In genomic region chr2:124100486-124101200, GRCm38 (mm10) we compare ENCODE assay signal across 9 mouse cellular contexts. TPM values are rescaled to one million over a fixed set of nuclear protein-coding genes. Genes with fewer than 3 reads are reported as not detected.
A peak's percentile ranks its signal among the peaks of the same experiment; 100 is the strongest.
DNase-seq lines count a peak whose midpoint lies in the region; ATAC-seq and TF ChIP-seq lines count a peak whose summit lies in the region.
"Had no signal": no experiment of that assay in that cellular context is flagged by ENCODE, and none has a peak within 500 bp of the region (broad histone marks: within the 10 kb centered on the region; RNA-seq: fewer than 3 reads in every experiment).

No protein-coding gene starts in this region.

- no peak for TF ChIP-seq POLR2A in lung, adult 2 months (IDR thresholded peaks at IDR 0.05; ENCODE audit: borderline replicate concordance, extremely low read depth, low read depth, low read length)
- no peak for TF ChIP-seq POLR2A in thymus, adult 2 months (IDR thresholded peaks at IDR 0.05; ENCODE audit: control insufficient read depth, extremely low read depth, insufficient read depth, low read length, poor library complexity)

- no peaks in the 10 kb centered on the region for H3K27me3 ChIP-seq in embryonic facial prominence, embryonic 11.5 days (ENCODE audit: control insufficient read depth, insufficient read depth, low read length)
- H3K27me3 ChIP-seq in heart, embryonic 13.5 days (replicated peaks), result no peaks in the 10 kb centered on the region
- H3K27me3 ChIP-seq in kidney, postnatal 0 days (ENCODE audit: insufficient read depth, low read length), result no peaks in the 10 kb centered on the region
- no peaks in the 10 kb centered on the region for H3K27me3 ChIP-seq in thymus, adult 2 months (ENCODE audit: control insufficient read depth, insufficient read depth, low read length)
- H3K27me3 ChIP-seq: liver, embryonic 13.5 days had no signal

- WGBS in embryonic facial prominence, embryonic 11.5 days, result 22% methylated on average over 9 of the region's 9 CpGs
- 24% methylated on average over 9 of the region's 9 CpGs for WGBS in heart, embryonic 13.5 days
- 21% methylated on average over 9 of the region's 9 CpGs for WGBS in kidney, postnatal 0 days
- 27% methylated on average over 9 of the region's 9 CpGs for WGBS in lung, adult 2 months
- WGBS in thymus, adult 2 months, result 30% methylated on average over 9 of the region's 9 CpGs

- peak; percentile 85 for TF ChIP-seq CTCF in kidney, postnatal 0 days (IDR thresholded peaks at IDR 0.05; ENCODE audit: low read depth)
- TF ChIP-seq CTCF in lung, adult 2 months (IDR thresholded peaks at IDR 0.05; ENCODE audit: insufficient read depth, low read length), result peak; percentile 77
- no peak for TF ChIP-seq CTCF in thymus, adult 2 months (IDR thresholded peaks at IDR 0.05; ENCODE audit: borderline replicate concordance, control insufficient read depth, extremely low read depth, insufficient read depth, low read length, poor library complexity)

- no peak overlapping the region for H3K4me3 ChIP-seq in embryonic facial prominence, embryonic 11.5 days (ENCODE audit: low read depth, low read length)
- no peak overlapping the region for H3K4me3 ChIP-seq in heart, embryonic 13.5 days
- no peak overlapping the region for H3K4me3 ChIP-seq in kidney, postnatal 0 days (replicated peaks; ENCODE audit: low read depth, low read length)
- no peak overlapping the region for H3K4me3 ChIP-seq in lung, adult 2 months (replicated peaks; ENCODE audit: extremely low read depth, low read depth, low read length)
- no peak overlapping the region for H3K4me3 ChIP-seq in thymus, adult 2 months (ENCODE audit: control insufficient read depth, insufficient read depth, low read length)
- H3K4me3 ChIP-seq: liver, embryonic 13.5 days had no signal

- no peak overlapping the region for H3K9ac ChIP-seq in embryonic facial prominence, embryonic 11.5 days (replicated peaks; ENCODE audit: low read length)
- H3K9ac ChIP-seq in heart, embryonic 13.5 days, result 0 out of 2 replicates have a peak overlapping the region, but pooled peaks have one; percentile 24
- H3K9ac ChIP-seq in kidney, postnatal 0 days (ENCODE audit: low read depth, low read length), result no peak overlapping the region
- H3K9ac ChIP-seq: liver, embryonic 13.5 days had no signal

- peak; percentile 24 to 57 for DNase-seq in urinary bladder, adult 18-20 months (ENCODE audit: low spot score in 2 of 2)
- no peak for DNase-seq in urinary bladder, postnatal 10 days (ENCODE audit: low spot score)
- peak; percentile 69 for DNase-seq in embryonic facial prominence, embryonic 11.5 days (ENCODE audit: low spot score)
- DNase-seq in kidney, postnatal 0 days (ENCODE audit: low spot score), result peak; percentile 78
- DNase-seq in lung, adult 2 months, result peak; percentile 46
- peak; percentile 74 for DNase-seq in retina, embryonic 14.5 days (ENCODE audit: low spot score)
- no peak for DNase-seq in thymus, adult 2 months
- DNase-seq: liver, embryonic 13.5 days had no signal

- 0 out of 2 replicates have a peak, but pooled peaks have one; percentile 56 for ATAC-seq in embryonic facial prominence, embryonic 11.5 days (replicated peaks; ENCODE audit: insufficient number of reproducible peaks, low FRiP score, low TSS enrichment, low read depth)
- no peak for ATAC-seq in heart, embryonic 13.5 days (ENCODE audit: extremely low read depth, insufficient number of reproducible peaks, low FRiP score, low TSS enrichment)
- ATAC-seq in kidney, postnatal 0 days (replicated peaks; ENCODE audit: low FRiP score, low read depth), result peak; percentile 57; the same call in 1 of the 2 replicates

- H3K4me1 ChIP-seq in embryonic facial prominence, embryonic 11.5 days (ENCODE audit: control insufficient read depth, insufficient read depth, low read length), result no peaks in the 10 kb centered on the region
- H3K4me1 ChIP-seq in heart, embryonic 13.5 days, result peaks cover 13% of the 10 kb centered on the region
- no peaks in the 10 kb centered on the region for H3K4me1 ChIP-seq in kidney, postnatal 0 days (replicated peaks; ENCODE audit: insufficient read depth, low read length)
- no peaks in the 10 kb centered on the region; the same call in none of the 2 replicates for H3K4me1 ChIP-seq in lung, adult 2 months (ENCODE audit: control insufficient read depth, insufficient read depth, low read length)
- no peaks in the 10 kb centered on the region for H3K4me1 ChIP-seq in thymus, adult 2 months (replicated peaks; ENCODE audit: control insufficient read depth, insufficient read depth, low read length)
- H3K4me1 ChIP-seq: liver, embryonic 13.5 days had no signal

- H3K27ac ChIP-seq in embryonic facial prominence, embryonic 11.5 days (replicated peaks; ENCODE audit: low read depth, low read length), result no peak overlapping the region
- no peak overlapping the region for H3K27ac ChIP-seq in heart, embryonic 13.5 days (replicated peaks)
- H3K27ac ChIP-seq in kidney, postnatal 0 days, result no peak overlapping the region
- no peak overlapping the region for H3K27ac ChIP-seq in thymus, adult 2 months (ENCODE audit: control insufficient read depth, insufficient read depth, low read length)
- H3K27ac ChIP-seq: liver, embryonic 13.5 days had no signal

- H3K4me2 ChIP-seq in embryonic facial prominence, embryonic 11.5 days (ENCODE audit: low read depth, low read length), result no peak overlapping the region
- no peak overlapping the region for H3K4me2 ChIP-seq in heart, embryonic 13.5 days
- no peak overlapping the region for H3K4me2 ChIP-seq in kidney, postnatal 0 days (ENCODE audit: low read length)
- H3K4me2 ChIP-seq: liver, embryonic 13.5 days had no signal

- H3K36me3 ChIP-seq in embryonic facial prominence, embryonic 11.5 days (replicated peaks; ENCODE audit: control insufficient read depth, insufficient read depth, low read depth, low read length), result no peaks in the 10 kb centered on the region
- no peaks in the 10 kb centered on the region for H3K36me3 ChIP-seq in heart, embryonic 13.5 days
- no peaks in the 10 kb centered on the region for H3K36me3 ChIP-seq in kidney, postnatal 0 days (ENCODE audit: insufficient read depth, low read length)
- H3K36me3 ChIP-seq in thymus, adult 2 months (ENCODE audit: control insufficient read depth, insufficient read depth, low read length), result no peaks in the 10 kb centered on the region
- H3K36me3 ChIP-seq: liver, embryonic 13.5 days had no signal

- no peaks in the 10 kb centered on the region for H3K9me3 ChIP-seq in embryonic facial prominence, embryonic 11.5 days (replicated peaks; ENCODE audit: control insufficient read depth, low read length)
- H3K9me3 ChIP-seq in heart, embryonic 13.5 days, result no peaks in the 10 kb centered on the region
- H3K9me3 ChIP-seq in kidney, postnatal 0 days (replicated peaks; ENCODE audit: low read length), result no peaks in the 10 kb centered on the region
- H3K9me3 ChIP-seq: liver, embryonic 13.5 days had no signal

RNA-seq across cellular contexts. Expression of gene Sema6d, which starts 10.9 kb away (rescaled TPM):
- polyA plus RNA-seq in embryonic facial prominence, embryonic 11.5 days (2014; fragmentation: Nextera tagmentation; extraction: Ambion mirVana), result 10.2 and 10.5 TPM in 2 replicates
- 18.6 and 18.8 TPM in 2 replicates for polyA plus RNA-seq in heart, embryonic 13.5 days (2015; fragmentation: Nextera tagmentation; extraction: Ambion mirVana)
- polyA plus RNA-seq in kidney, postnatal 0 days (2015; fragmentation: Nextera tagmentation; extraction: Ambion mirVana), result 4.3 and 4.9 TPM in 2 replicates
- polyA plus RNA-seq in lung, adult 2 months (2012; rRNA removed), result 25.3 and 25.7 TPM in 2 replicates
- 4.6 and 5.5 TPM in 2 replicates for polyA plus RNA-seq in thymus, adult 2 months (2012; rRNA removed)

Comparison
In these comparisons a context has a peak if more than half of its experiments do, and no peak if none do; other contexts are left out.
1. DNase-seq: peak in urinary bladder, adult 18-20 months (2 of 2), embryonic facial prominence, embryonic 11.5 days (single experiment), kidney, postnatal 0 days (single experiment), lung, adult 2 months (single experiment) and retina, embryonic 14.5 days (single experiment); none in urinary bladder, postnatal 10 days (single experiment) and thymus, adult 2 months (single experiment).